Mouse (Mus musculus) midbrain, postnatal 0 days (tissue): ENCODE results near the gene Ubl5. TPM values are rescaled to one million over a fixed set of nuclear protein-coding genes. Genes with fewer than 3 reads are reported as not detected.

Experiments used
- ATAC-seq: fragments of 200-750 bp; cut with Nextera tagmentation; 2 replicates; pipeline ENCODE4 v1.8.0; 2017; ENCODE audit warnings: moderate number of reproducible peaks, mild to moderate bottlenecking, moderate TSS enrichment, moderate library complexity; ENCODE audit not compliant: low FRiP score
- DNase-seq: peaks from one replicate; pipeline ENCODE4 v3.0.0-alpha.2; 2015; ENCODE audit warnings: low spot score
- H3K27ac ChIP-seq: fragments of 300-500 bp; sonication (generic); 2 replicates; pipeline ENCODE4 v1.5.1; 2014; ENCODE audit warnings: low read depth, mild to moderate bottlenecking, low read length, mixed read lengths
- H3K27me3 ChIP-seq: fragments of 300-500 bp; sonication (generic); 2 replicates; pipeline ENCODE4 v1.6.1; 2014; ENCODE audit warnings: low read length, control low read depth, mixed read lengths; ENCODE audit not compliant: insufficient read depth
- H3K36me3 ChIP-seq: fragments of 300-500 bp; sonication (generic); 2 replicates; pipeline ENCODE4 v1.6.1; 2014; ENCODE audit warnings: low read length, control low read depth, mixed read lengths; ENCODE audit not compliant: insufficient read depth
- H3K4me1 ChIP-seq: fragments of 300-500 bp; sonication (generic); 2 replicates; pipeline ENCODE4 v1.6.1; 2014; ENCODE audit warnings: mild to moderate bottlenecking, control low read depth, antibody characterized with exemption, low read length, mixed read lengths; ENCODE audit not compliant: insufficient read depth
- H3K4me2 ChIP-seq: fragments of 300-500 bp; sonication (generic); 2 replicates; pipeline ENCODE4 v1.6.1; 2014; ENCODE audit warnings: low read depth, mild to moderate bottlenecking, low read length, mixed read lengths; ENCODE audit not compliant: poor library complexity, severe bottlenecking
- H3K4me3 ChIP-seq: fragments of 300-500 bp; sonication (generic); 2 replicates; pipeline ENCODE4 v1.5.1; 2014; ENCODE audit warnings: low read depth, mild to moderate bottlenecking, low read length, moderate library complexity
- H3K9ac ChIP-seq: fragments of 300-500 bp; sonication (generic); replicated peaks from 2 replicates; pipeline ENCODE4 v1.6.1; 2014; ENCODE audit warnings: mild to moderate bottlenecking, low read length, moderate library complexity, mixed read lengths; ENCODE audit not compliant: poor library complexity, severe bottlenecking
- H3K9me3 ChIP-seq: fragments of 300-500 bp; sonication (generic); 2 replicates; pipeline ENCODE4 v1.6.1; 2016; ENCODE audit warnings: low read length, control low read depth
- CTCF ChIP-seq: IDR thresholded peaks from 2 replicates; pipeline ENCODE4 v1.5.1; 2016; ENCODE audit warnings: antibody characterized with exemption, mild to moderate bottlenecking
- WGBS: fragments of 180-500 bp; shearing (Covaris S2); extraction: QIAGEN DNeasy Blood & Tissue Kit; methylation state at CpG from one replicate; pipeline ENCODE4 v1.1.7; 2014; 5-methylcytosine and 5-hydroxymethylcytosine counted together
- polyA plus RNA-seq: library from polyadenylated mRNA; unstranded; fragments of >200 nt; fragmentation: Nextera tagmentation; extraction: Ambion mirVana; gene quantifications from 2 replicates; pipeline ENCODE4 v1.2.1, GENCODE M21; 2015
- total RNA-seq: library from RNA; depleted of rRNA; stranded (reverse); fragments of >200 nt; gene quantifications from 2 replicates; pipeline ENCODE4 v1.2.3, GENCODE M21; 2014

Gene Ubl5
- total and polyA plus RNA-seq, 2 experiments from 2014 or later = 253 to 531 TPM

DNA sequence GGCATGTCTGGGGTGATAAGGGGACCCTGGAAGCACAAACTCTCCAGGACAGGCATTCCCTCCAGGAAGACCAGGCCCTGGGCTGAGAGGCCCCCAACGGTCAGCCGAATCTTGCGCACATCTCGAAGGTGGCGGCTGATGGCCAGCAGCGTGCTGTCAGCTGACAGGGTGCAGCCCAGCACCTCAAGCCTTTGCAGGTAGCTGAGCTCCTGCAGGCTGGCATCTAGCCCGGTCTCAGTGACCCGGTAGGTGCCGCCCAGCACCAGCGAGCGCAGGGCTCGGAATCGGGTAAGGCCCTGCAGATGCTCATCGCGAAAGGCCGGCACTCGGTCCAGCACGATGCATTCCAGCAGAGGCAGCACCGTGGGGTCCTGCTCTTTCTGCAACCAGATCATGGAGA lies 4.1 kb upstream of the Ubl5 start:
- Histone ChIP-seq H3K4me2 (no peak overlapping the region), H3K27ac (no peak overlapping the region), H3K9me3 (no peaks in the 10 kb centered on the region), H3K27me3 (no peaks in the 10 kb centered on the region), H3K4me3 (no peak overlapping the region), H3K4me1 (peaks cover 9% of the 10 kb centered on the region; the same call in 1 of the 2 replicates), H3K9ac (no peak overlapping the region), H3K36me3 (peaks cover 18% of the 10 kb centered on the region)
- WGBS = 98% methylated on average over 19 of the region's 19 CpGs
- TF ChIP-seq CTCF = no peak
- ATAC-seq = no peak
- DNase-seq = no peak

DNA sequence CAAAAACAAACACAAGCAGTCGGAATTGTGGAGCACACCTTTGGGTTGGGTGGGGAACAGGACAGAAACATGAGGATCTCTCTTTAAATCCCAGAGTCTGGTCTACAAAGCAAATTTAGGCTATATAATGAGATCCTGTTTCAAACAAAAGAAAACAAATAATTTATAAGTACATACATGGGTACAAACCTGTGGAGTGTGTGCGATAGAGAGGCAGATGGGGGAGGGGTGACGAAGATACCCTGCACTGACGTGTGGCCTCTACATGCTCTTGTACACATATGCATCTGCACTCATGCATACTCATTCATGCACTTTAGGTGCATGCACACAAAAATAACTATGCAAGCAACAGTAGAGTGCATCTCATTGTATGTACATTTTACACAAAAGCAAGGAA lies 3.2 kb upstream of the Ubl5 start:
- H3K4me1 ChIP-seq = peaks cover 9% of the 10 kb centered on the region; the same call in 1 of the 2 replicates
- no peak overlapping the region for H3K4me3 ChIP-seq
- H3K9ac ChIP-seq = no peak overlapping the region
- no peak overlapping the region for H3K4me2 ChIP-seq
- ATAC-seq (no peak), DNase-seq (no peak)
- H3K36me3 ChIP-seq = peaks cover 18% of the 10 kb centered on the region
- 91% methylated on average over 4 of the region's 4 CpGs for WGBS
- no peaks in the 10 kb centered on the region for H3K9me3 ChIP-seq
- H3K27ac ChIP-seq = no peak overlapping the region
- TF ChIP-seq CTCF = no peak
- no peaks in the 10 kb centered on the region for H3K27me3 ChIP-seq

DNA sequence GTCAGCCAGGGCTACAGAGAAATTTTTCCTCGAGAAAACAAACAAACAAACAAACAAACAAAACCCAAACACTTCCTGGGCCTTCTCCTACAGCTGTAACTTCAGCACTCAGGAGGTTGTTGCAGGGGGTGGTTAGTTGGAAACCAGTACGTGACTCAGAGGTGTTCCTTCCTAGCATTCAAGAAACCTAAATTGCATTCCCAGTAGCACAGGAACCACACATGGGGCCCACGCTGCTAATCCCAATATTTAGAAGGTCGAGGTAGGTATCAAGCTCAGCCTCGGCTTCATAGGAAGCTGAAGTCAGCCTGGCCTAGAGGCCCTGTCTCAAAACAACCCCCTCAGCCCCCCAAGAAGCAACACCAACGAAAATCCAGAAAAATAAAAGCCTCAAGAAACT lies 1.2 kb upstream of the Ubl5 start:
- WGBS = 29% methylated on average over 6 of the region's 6 CpGs

DNA sequence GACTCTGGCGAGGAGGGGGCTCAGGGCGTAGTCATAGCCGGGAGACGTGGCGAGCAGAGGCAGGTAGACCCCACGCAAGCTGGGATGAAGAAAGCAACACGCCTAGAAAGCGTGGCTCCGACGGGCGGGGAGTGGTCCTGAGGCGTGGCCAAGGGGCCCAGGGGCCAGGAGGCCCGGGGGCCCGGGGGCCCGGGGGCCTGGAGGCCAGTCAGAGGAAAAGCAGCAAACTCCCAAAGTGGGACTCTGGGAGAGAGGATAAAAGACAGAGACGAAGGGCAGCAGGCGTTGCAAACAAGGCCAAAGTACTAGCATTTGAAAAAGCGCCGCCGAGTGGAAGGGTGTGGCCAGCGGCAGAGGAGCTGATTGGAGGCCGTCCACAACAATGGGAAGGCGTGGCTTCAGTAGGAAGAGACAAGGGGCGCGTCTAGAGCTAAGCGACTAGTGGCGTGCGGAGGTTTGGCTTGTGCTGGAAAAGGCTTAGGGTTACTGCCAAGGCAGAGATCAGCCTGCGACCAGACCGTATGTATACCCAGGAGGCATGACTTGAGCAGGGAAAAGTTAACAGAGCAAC lies 303 bp downstream of the Ubl5 start:
- Histone ChIP-seq H3K27me3 (no peaks in the 10 kb centered on the region), H3K9ac (peak overlapping the region; percentile 74), H3K36me3 (peaks cover 19% of the 10 kb centered on the region), H3K9me3 (no peaks in the 10 kb centered on the region), H3K27ac (peak overlapping the region; percentile 80), H3K4me2 (peak overlapping the region; percentile 97), H3K4me1 (peaks cover 9% of the 10 kb centered on the region; the same call in 1 of the 2 replicates), H3K4me3 (peak overlapping the region; percentile 64)
- under 1% methylated on average over 30 of the region's 30 CpGs for WGBS
- ATAC-seq (peak; percentile 74), DNase-seq (peak; percentile 93)
- TF ChIP-seq CTCF = peak; percentile 38; the same call in 1 of the 2 replicates

More for the DNA sequence above, 1.2 kb upstream of the Ubl5 start:
- H3K27ac ChIP-seq = peak overlapping the region; percentile 72
- H3K9me3 ChIP-seq = no peaks in the 10 kb centered on the region
- H3K4me3 ChIP-seq = peak overlapping the region; percentile 64
- peaks cover 9% of the 10 kb centered on the region; the same call in 1 of the 2 replicates for H3K4me1 ChIP-seq
- TF ChIP-seq CTCF = no peak
- no peak for DNase-seq
- H3K27me3 ChIP-seq = no peaks in the 10 kb centered on the region
- H3K4me2 ChIP-seq = peak overlapping the region; percentile 97
- H3K36me3 ChIP-seq = peaks cover 23% of the 10 kb centered on the region
- H3K9ac ChIP-seq = peak overlapping the region; percentile 74
- ATAC-seq = no peak

DNA sequence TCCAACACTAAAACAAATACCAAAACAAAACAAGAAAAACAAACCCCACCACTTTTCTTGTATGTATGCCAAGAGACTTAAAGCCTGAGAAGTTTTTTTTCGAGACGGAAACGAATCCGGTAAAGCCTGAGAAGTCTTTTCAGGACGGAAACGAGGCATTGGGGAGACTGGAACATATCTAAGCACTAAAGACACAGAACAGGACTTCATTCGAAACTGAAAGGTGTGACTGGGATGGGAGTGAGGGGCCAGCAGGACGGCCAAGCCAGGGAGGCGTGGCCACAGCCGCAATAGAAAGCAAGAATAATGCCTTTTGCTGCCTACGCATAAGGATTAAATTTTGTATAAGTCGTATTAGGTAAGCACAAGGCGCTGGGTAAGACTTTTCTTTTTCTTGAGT lies 1.1 kb downstream of the Ubl5 start:
- H3K27ac ChIP-seq = peak overlapping the region; percentile 83
- ATAC-seq (no peak), DNase-seq (no peak)
- no peaks in the 10 kb centered on the region for H3K27me3 ChIP-seq
- H3K4me2 ChIP-seq = peak overlapping the region; percentile 97
- WGBS = 8% methylated on average over 13 of the region's 13 CpGs
- H3K36me3 ChIP-seq = peaks cover 17% of the 10 kb centered on the region
- H3K4me3 ChIP-seq = peak overlapping the region; percentile 64
- H3K9me3 ChIP-seq = no peaks in the 10 kb centered on the region
- H3K4me1 ChIP-seq = peaks cover 9% of the 10 kb centered on the region; the same call in 1 of the 2 replicates
- TF ChIP-seq CTCF = no peak
- H3K9ac ChIP-seq = peak overlapping the region; percentile 74

DNA sequence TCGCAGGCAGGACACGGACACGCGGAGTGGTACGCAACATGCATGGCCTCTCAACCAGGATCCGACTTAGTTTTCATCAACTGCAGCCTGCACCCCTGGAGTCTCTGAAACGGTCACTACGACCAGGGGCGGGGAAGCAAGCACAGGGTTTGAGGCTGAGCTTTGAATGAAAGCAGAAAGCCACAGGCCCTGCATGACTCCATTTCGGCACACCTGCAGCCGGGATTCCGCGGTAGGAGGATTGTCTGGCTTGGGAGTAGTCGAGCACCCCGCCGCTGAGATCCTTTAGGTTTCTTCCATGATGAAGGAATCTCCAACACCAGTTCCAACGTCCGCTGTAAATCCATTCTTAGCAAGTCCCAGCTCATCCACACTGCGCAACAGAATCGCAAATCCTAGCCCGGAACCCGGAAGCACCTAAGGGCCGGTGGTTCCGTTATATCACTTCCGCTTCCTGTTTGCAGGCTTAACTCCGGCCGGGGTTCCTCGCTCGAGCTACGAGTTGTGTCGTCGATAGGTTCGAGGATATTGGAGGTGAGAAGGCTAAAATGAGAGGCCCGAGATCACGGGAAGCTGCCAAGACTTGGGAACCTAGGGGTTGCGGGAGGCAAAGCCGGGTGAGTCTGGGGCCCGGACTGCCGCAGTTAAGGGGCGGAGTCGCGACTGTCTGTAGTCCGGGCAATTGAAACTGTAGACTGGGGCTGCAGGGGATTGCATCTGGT lies 1.8 kb downstream of the Ubl5 start, which contains the start of gene Fbxl12:
Gene Fbxl12, minus strand, starts transcription at position 408 of the 722 bp plus-strand sequence.
- Histone ChIP-seq H3K9me3 (no peaks in the 10 kb centered on the region), H3K4me2 (peak within 1 kb of the TSS; percentile 97), H3K27me3 (no peaks in the 10 kb centered on the region), H3K4me3 (peak within 1 kb of the TSS; percentile 64), H3K36me3 (peaks cover 19% of the 10 kb centered on the region), H3K4me1 (peaks cover 9% of the 10 kb centered on the region; the same call in 1 of the 2 replicates), H3K9ac (peak within 1 kb of the TSS; percentile 74), H3K27ac (peak within 1 kb of the TSS; percentile 83)
- under 1% methylated on average over 43 of the region's 43 CpGs for WGBS
- no peak for TF ChIP-seq CTCF
- ATAC-seq (peak; percentile 45; the same call in 1 of the 2 replicates), DNase-seq (peak; percentile 90)
